Mouse (Mus musculus): Measurements from ENCODE around the gene Lysmd4.
A peak's percentile ranks its signal among the peaks of the same experiment; 100 is the strongest.

Gene Lysmd4

GRCm38 (mm10) chr7:67222220-67222862, at the start of gene Lysmd4:
Lysmd4 (plus strand) TSS chr7:67222544.
- peak; percentile 89 for DNase-seq (ENCODE audit: low read depth, low spot score)

GRCm38 (mm10) chr7:67173522-67174195, 48.7 kb upstream of the Lysmd4 start:
- no peak for DNase-seq (ENCODE audit: low read depth, low spot score)

GRCm38 (mm10) chr7:67183786-67184185, 38.6 kb upstream of the Lysmd4 start:
- DNase-seq (ENCODE audit: low read depth, low spot score) = no peak

DNA sequence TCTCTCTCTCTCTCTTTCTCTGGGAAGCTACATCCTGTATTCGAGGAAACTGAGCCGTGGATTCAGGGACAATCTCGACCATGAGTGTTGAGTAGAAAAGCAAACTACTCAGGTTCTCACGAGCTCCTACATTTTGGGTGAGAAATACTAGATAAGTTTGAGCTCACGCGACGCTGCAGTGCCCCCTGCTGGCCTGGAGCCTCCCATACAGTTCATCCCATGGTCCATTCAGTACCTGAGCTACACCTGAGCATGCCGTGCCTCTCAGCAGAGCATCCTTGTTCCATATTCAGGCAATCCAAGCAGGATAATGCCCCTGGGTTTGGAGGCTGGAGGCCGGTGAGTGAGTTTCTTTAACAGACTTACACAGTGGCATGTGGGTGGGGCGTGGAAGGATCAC, 22.9 kb upstream of the Lysmd4 start:
- peak; percentile 52 for DNase-seq (ENCODE audit: low read depth, low spot score)

- no peak for DNase-seq (ENCODE audit: low read depth, low spot score)
These were observed 18.7 kb upstream of the Lysmd4 start for GRCm38 (mm10) chr7:67203625-67204024.

DNA sequence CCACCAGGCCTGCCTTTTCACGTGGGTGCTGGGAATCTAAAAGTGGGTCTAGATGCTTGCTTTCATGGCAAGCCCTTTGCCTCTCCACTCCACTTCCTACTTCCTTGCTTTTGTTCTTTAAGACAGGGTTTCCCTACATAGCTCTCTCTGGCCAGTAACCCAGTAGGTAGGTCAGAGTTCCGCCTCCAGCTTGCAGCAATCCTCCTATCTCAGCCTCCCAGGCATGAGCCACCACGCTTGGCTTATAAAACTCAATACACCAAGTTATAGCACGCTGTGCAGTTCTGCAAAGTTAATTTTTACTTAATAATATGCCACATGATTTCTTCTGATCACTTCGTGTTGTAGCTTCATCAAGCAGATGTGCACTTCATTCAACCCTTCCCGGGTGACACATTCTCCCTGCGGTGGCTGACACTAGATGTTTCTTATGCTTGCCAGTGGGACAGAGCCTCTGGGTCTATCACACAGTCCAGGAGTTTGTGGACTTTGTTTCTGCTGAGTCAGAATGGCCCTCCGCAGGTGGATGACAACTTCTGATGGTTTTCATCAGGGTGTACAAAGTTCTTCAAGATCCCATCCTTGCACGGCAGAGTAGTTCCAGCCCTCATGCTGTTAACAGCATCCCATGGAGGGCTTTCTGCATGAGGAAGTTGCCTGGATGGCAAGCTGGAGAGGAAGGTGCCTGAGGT, 16.5 kb upstream of the Lysmd4 start:
- no peak for DNase-seq (ENCODE audit: low read depth, low spot score)

- DNase-seq (ENCODE audit: low read depth, low spot score) = no peak
These were observed 15.8 kb upstream of the Lysmd4 start for GRCm38 (mm10) chr7:67206496-67206895.

- no peak for DNase-seq (ENCODE audit: low read depth, low spot score)
These were observed 14.6 kb upstream of the Lysmd4 start for GRCm38 (mm10) chr7:67207701-67208100.

DNA sequence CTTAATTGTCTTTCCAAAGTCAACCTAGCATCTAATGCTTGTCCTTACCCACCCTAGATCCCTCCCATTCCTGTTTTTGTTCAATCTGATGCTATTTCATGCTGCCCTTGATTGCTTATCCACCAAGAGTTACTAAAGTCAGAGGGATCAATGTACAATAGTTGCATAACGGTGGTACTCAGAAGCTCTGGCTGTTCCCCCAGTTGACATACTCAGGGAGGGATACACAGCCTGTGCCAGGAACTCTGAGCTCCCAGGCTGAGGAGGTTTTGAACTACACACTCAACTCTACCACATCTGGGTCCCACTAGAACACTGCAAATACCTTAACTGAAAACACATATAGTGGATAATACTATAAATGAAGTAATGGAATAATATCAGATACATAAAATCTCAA, 14.0 kb upstream of the Lysmd4 start:
- DNase-seq (ENCODE audit: low read depth, low spot score) = no peak

DNA sequence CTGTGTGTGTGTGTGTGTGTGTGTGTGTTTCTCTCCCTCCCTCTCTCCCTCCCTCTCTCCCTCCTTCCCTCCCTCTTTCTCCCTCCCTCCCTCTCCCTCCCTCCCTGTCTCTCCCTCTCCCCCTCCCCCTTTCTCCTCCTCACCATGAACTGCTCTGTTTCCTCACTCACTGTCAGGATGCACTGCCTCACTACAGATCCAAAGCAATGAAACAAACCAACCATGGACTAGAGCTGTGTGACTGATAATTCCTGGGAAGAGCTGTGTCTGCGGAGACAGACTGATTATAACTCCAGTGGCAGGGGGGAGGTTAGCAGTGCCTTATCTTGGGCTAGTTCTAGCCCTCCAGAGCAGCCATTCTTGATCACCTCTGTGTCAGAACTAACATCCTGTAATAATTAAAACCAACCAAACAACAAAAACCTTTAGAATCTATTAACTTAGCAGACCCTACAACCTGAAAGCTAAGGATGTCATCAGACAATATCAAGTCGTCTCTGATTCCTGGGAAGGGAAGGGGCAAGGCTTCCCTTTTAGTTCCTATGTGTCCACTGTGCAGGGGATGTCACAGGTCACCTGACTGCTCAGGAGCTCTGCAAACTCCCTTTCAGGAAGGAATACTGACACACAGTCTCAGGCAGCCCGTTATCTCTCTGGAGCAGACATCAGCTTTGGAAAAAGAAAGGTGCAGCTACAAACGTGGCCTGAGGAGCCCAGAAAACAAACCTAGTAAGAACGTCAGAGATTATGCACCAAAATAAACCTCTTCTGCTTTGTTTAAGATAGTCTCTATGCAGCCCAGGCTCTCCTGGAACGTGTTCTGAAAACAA, 12.1 kb upstream of the Lysmd4 start:
- DNase-seq (ENCODE audit: low read depth, low spot score) = no peak

- DNase-seq (ENCODE audit: low read depth, low spot score) = no peak
These were observed 11.0 kb upstream of the Lysmd4 start for GRCm38 (mm10) chr7:67211341-67211740.

GRCm38 (mm10) chr7:67211971-67212370, 10.4 kb upstream of the Lysmd4 start:
- DNase-seq (ENCODE audit: low read depth, low spot score) = no peak

- no peak for DNase-seq (ENCODE audit: low read depth, low spot score)
These were observed 8.8 kb upstream of the Lysmd4 start for GRCm38 (mm10) chr7:67213589-67213988.

DNA sequence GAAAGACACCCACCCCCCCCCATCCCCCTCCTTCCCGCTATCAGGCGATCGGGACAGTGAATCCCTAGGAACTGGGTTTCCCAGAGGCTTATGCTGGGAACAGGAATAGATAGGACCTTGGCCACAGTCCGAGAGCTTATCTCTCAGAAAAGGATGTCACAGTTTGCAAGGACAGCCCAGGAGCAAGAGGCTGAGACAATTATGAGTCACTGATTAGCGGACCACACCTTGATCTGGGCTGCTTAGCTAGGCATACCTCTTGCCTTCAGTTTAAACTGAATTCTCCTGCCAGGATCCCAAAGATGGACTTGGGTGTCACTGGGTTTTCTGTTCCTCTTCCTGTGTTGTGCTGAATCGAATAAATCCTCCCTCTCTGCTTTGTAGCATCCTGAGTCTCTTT, 6.0 kb upstream of the Lysmd4 start:
- no peak for DNase-seq (ENCODE audit: low read depth, low spot score)

GRCm38 (mm10) chr7:67217025-67217424, 5.3 kb upstream of the Lysmd4 start:
- no peak for DNase-seq (ENCODE audit: low read depth, low spot score)

GRCm38 (mm10) chr7:67225943-67226625, 3.7 kb downstream of the Lysmd4 start:
- DNase-seq (ENCODE audit: low read depth, low spot score) = no peak

GRCm38 (mm10) chr7:67227538-67227937, 5.2 kb downstream of the Lysmd4 start:
- no peak for DNase-seq (ENCODE audit: low read depth, low spot score)

DNA sequence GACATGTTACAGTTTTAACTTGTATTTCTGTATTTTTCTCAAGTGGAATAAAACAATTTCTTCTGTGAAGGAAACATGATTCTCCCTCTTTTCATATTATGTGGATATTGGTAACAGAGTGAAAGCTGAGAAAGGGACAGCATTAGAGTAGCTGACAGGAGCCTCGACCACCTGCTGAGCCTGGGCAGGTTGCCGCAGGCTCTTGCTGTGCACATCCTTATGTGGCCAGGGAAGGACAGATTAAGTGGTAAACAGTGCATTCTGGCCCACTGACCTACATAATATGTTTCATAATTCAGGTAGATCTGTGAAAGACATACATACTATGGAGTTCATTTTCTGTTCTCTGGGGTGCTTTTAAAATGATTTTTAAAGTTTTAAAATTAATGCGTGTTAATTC, 6.0 kb downstream of the Lysmd4 start:
- no peak for DNase-seq (ENCODE audit: low read depth, low spot score)

DNA sequence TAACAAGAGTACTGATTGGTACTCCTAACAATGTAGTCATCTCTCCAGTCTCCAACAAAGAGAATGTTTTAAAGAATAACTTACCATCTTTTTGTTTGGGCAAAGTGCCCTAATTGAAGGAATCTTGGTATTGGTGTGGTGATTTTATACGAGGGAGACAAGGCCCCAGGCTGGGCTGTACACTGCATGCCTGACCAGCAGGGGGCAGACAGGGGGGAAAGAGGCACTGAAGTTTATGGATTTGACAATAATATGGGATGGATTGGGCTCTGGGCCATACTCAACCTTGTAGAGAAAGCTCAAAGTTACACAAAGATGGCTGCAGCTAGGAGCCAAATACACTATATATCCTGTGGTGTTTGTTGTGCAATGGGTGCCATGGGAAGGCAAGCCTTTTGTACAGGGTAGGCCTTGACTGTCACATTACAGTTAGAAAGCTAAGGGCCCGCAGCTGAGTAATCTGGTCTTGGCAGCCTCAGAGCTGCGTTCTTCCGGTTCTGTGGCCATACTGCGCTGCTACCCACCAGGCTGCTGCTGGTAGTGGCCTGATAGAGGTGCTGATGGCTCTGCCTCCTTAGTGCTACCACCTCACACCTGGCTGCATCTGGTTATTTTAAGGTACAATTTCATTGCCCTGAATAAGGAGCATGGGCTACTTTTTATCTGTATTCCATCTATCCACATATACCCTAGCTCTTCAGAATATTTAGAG, 6.7 kb downstream of the Lysmd4 start:
- no peak for DNase-seq (ENCODE audit: low read depth, low spot score)

DNA sequence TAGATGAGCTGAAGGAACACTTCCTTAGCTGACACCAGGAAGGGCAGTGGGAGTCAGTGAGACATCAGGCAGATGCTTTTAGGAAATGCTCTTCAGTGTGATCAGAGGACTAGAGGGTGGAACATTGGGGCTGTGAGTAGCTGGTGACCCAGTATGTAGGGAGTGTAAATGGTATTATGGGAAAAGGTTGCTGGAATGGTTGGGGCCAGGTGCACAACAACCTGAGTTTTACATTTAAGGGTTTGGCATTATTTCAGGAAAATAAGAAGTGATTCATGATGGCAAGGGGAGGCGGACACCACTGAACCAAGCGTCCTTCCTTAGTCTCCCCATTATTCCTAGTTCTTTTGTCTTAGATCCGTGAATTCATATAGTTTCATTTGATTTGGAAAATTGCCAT, 7.4 kb downstream of the Lysmd4 start:
- DNase-seq (ENCODE audit: low read depth, low spot score) = no peak

DNA sequence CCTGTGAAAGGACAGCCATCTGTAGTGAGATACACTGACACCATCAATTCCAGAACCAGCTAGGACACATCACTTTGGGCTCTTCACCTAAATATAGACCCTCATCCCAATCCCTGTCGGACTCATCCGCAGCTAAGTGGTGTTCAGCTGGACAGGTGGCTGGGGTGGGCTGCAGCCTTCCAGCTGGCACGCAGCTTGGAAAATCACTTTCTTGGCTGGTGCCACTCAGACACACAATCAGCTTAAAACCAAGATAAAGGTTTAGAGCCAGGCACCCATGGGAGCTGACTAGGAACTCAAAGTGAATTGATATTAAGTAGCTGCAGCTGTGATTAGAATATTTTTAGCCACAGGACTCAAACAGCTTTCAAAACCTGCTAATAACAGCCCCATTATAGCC, 7.9 kb downstream of the Lysmd4 start:
- DNase-seq (ENCODE audit: low read depth, low spot score) = no peak
